Mouse (Mus musculus) embryonic facial prominence, embryonic 12.5 days (tissue): ENCODE results near the gene Cnnm4. TPM values are rescaled to one million over a fixed set of nuclear protein-coding genes. Genes with fewer than 3 reads are reported as not detected.
A peak's percentile ranks its signal among the peaks of the same experiment; 100 is the strongest.

Experiments
- ATAC-seq: fragments of 200-750 bp; cut with Nextera tagmentation; 2 replicates; pipeline ENCODE4 v1.8.0; 2017; ENCODE audit not compliant: insufficient number of reproducible peaks, insufficient read depth, low FRiP score, low TSS enrichment
- H3K27ac ChIP-seq: fragments of 300-500 bp; sonication (generic); 2 replicates; pipeline ENCODE4 v1.5.1; 2016; ENCODE audit warnings: mild to moderate bottlenecking
- H3K27me3 ChIP-seq: fragments of 300-500 bp; sonication (generic); 2 replicates; pipeline ENCODE4 v1.6.1; 2016; ENCODE audit warnings: mild to moderate bottlenecking, moderate library complexity
- H3K36me3 ChIP-seq: fragments of 300-500 bp; sonication (generic); 2 replicates; pipeline ENCODE4 v1.6.1; 2016; ENCODE audit warnings: mild to moderate bottlenecking
- H3K4me1 ChIP-seq: fragments of 300-500 bp; sonication (generic); 2 replicates; pipeline ENCODE4 v1.6.1; 2016
- H3K4me2 ChIP-seq: fragments of 300-500 bp; sonication (generic); replicated peaks from 2 replicates; pipeline ENCODE4 v1.6.1; 2016; ENCODE audit warnings: mild to moderate bottlenecking, moderate library complexity
- H3K4me3 ChIP-seq: fragments of 300-500 bp; sonication (generic); 2 replicates; pipeline ENCODE4 v1.5.1; 2016; ENCODE audit warnings: mild to moderate bottlenecking
- H3K9ac ChIP-seq: fragments of 300-500 bp; sonication (generic); 2 replicates; pipeline ENCODE4 v1.6.1; 2016; ENCODE audit warnings: mild to moderate bottlenecking, moderate library complexity
- H3K9me3 ChIP-seq: fragments of 300-500 bp; sonication (generic); 2 replicates; pipeline ENCODE4 v1.6.1; 2016; ENCODE audit warnings: mild to moderate bottlenecking, moderate library complexity
- WGBS: fragments of 180-500 bp; shearing (Covaris S2); methylation state at CpG from one replicate; pipeline ENCODE4 v1.1.7; 2016; 5-methylcytosine and 5-hydroxymethylcytosine counted together
- polyA plus RNA-seq: library from polyadenylated mRNA; unstranded; fragments of >200 nt; fragmentation: Nextera tagmentation; extraction: Ambion mirVana; gene quantifications from 2 replicates; pipeline ENCODE4 v1.2.1, GENCODE M21; 2016

The Cnnm4 gene
- 15.3 and 16.1 TPM in 2 replicates for polyA plus RNA-seq

GRCm38 (mm10) chr1:36471181-36472105 is at the start of gene Cnnm4:
Gene Cnnm4, plus strand, starts transcription at chr1:36471620.
- peak within 1 kb of the TSS; percentile 69 for H3K4me2 ChIP-seq
- H3K36me3 ChIP-seq, result no peaks in the 10 kb centered on the region
- peak within 1 kb of the TSS; percentile 66 for H3K9ac ChIP-seq
- WGBS, result under 1% methylated on average over 81 of the region's 98 CpGs
- H3K27ac ChIP-seq, result peak within 1 kb of the TSS; percentile 67; the same call in 1 of the 2 replicates
- H3K27me3 ChIP-seq, result no peaks in the 10 kb centered on the region
- ATAC-seq, result peak; percentile 86
- H3K9me3 ChIP-seq, result no peaks in the 10 kb centered on the region
- H3K4me3 ChIP-seq, result peak within 1 kb of the TSS; percentile 63
- H3K4me1 ChIP-seq, result peaks cover 46% of the 10 kb centered on the region

- Histone ChIP-seq H3K9ac (no peak overlapping the region), H3K9me3 (no peaks in the 10 kb centered on the region), H3K4me2 (no peak overlapping the region), H3K4me1 (no peaks in the 10 kb centered on the region), H3K36me3 (peaks cover 63% of the 10 kb centered on the region), H3K4me3 (no peak overlapping the region), H3K27ac (no peak overlapping the region), H3K27me3 (no peaks in the 10 kb centered on the region)
- ATAC-seq, result no peak
- 95% methylated on average over 2 of the region's 2 CpGs for WGBS
These were observed 41.9 kb upstream of the Cnnm4 start for GRCm38 (mm10) chr1:36429511-36429910.

- Histone ChIP-seq H3K4me2 (no peak overlapping the region), H3K9me3 (no peaks in the 10 kb centered on the region), H3K36me3 (peaks cover 63% of the 10 kb centered on the region), H3K27me3 (no peaks in the 10 kb centered on the region), H3K4me1 (no peaks in the 10 kb centered on the region), H3K9ac (no peak overlapping the region), H3K27ac (no peak overlapping the region), H3K4me3 (no peak overlapping the region)
- no peak for ATAC-seq
- WGBS, result 81% methylated on average over 4 of the region's 4 CpGs
These were observed 38.4 kb upstream of the Cnnm4 start for GRCm38 (mm10) chr1:36432999-36433398.

DNA sequence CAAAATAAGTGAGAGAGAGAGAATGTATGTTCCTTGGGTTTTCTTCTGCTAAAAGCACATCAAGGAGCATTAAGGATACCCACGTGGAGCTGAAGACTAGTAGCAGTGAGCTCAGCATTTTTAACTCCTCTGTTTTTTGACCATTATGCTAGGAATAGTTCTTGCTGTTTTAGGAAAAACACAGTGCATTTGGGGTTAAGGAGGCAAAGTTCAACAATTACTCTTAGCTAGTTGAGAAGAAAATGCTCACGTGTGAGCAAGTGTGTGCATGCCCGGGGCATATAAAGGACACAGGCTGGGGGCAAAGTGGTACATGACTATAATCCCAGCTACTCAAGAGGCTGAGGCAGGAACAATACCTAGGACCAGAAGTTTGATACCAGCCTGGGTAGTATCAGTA is 37.8 kb upstream of the Cnnm4 start:
- Histone ChIP-seq H3K9ac (no peak overlapping the region), H3K27me3 (no peaks in the 10 kb centered on the region), H3K27ac (no peak overlapping the region), H3K4me3 (no peak overlapping the region), H3K36me3 (peaks cover 63% of the 10 kb centered on the region), H3K4me2 (no peak overlapping the region), H3K9me3 (no peaks in the 10 kb centered on the region), H3K4me1 (no peaks in the 10 kb centered on the region)
- ATAC-seq, result no peak
- 91% methylated on average over 3 of the region's 3 CpGs for WGBS

- Histone ChIP-seq H3K9ac (no peak overlapping the region), H3K36me3 (peaks cover 68% of the 10 kb centered on the region)
- 62% methylated on average over 4 of the region's 4 CpGs for WGBS
These were observed 36.3 kb upstream of the Cnnm4 start for GRCm38 (mm10) chr1:36435071-36435470.

GRCm38 (mm10) chr1:36436515-36436914 is 34.9 kb upstream of the Cnnm4 start:
- no peak for ATAC-seq
- Histone ChIP-seq H3K36me3 (peaks cover 66% of the 10 kb centered on the region), H3K4me1 (no peaks in the 10 kb centered on the region), H3K27ac (no peak overlapping the region), H3K4me2 (no peak overlapping the region), H3K9ac (no peak overlapping the region), H3K4me3 (no peak overlapping the region), H3K9me3 (no peaks in the 10 kb centered on the region), H3K27me3 (no peaks in the 10 kb centered on the region)
- WGBS, result 93% methylated on average over 6 of the region's 6 CpGs

More at GRCm38 (mm10) chr1:36435071-36435470, 36.3 kb upstream of the Cnnm4 start:
- no peaks in the 10 kb centered on the region for H3K27me3 ChIP-seq
- no peaks in the 10 kb centered on the region for H3K9me3 ChIP-seq
- no peak for ATAC-seq
- H3K4me3 ChIP-seq, result no peak overlapping the region
- no peaks in the 10 kb centered on the region for H3K4me1 ChIP-seq
- H3K27ac ChIP-seq, result no peak overlapping the region
- H3K4me2 ChIP-seq, result no peak overlapping the region

GRCm38 (mm10) chr1:36437223-36437622 is 34.2 kb upstream of the Cnnm4 start:
- no peaks in the 10 kb centered on the region for H3K9me3 ChIP-seq
- H3K4me3 ChIP-seq, result no peak overlapping the region
- no peaks in the 10 kb centered on the region for H3K27me3 ChIP-seq
- no peak overlapping the region for H3K4me2 ChIP-seq
- peaks cover 62% of the 10 kb centered on the region for H3K36me3 ChIP-seq
- ATAC-seq, result no peak
- H3K27ac ChIP-seq, result no peak overlapping the region
- H3K9ac ChIP-seq, result no peak overlapping the region
- H3K4me1 ChIP-seq, result no peaks in the 10 kb centered on the region
- 94% methylated on average over 3 of the region's 3 CpGs for WGBS

DNA sequence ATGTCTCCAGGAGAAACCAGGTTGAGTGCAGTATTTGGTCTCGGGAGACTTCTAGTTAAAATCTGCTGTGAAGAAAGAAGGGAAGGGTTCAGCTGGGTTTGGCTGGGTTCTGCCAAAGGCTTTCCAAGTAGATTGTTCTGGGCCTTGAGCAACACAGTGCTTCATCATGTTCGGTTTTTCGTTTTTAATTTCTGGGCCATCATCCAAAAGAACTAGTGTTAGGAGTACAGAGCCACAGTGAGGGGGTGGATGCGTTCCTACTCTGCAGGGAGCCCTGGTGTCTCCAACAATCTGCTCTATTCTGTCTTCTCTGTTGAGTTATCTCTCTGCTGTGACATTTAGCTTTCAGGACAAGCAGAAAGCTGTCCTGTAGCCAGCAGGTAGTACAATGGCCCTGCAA is 30.3 kb upstream of the Cnnm4 start:
- peaks cover 4% of the 10 kb centered on the region for H3K4me1 ChIP-seq
- ATAC-seq, result no peak
- peaks cover 45% of the 10 kb centered on the region for H3K36me3 ChIP-seq
- H3K27ac ChIP-seq, result no peak overlapping the region
- WGBS, result 92% methylated on average over 4 of the region's 4 CpGs
- H3K4me2 ChIP-seq, result no peak overlapping the region
- H3K27me3 ChIP-seq, result no peaks in the 10 kb centered on the region
- no peaks in the 10 kb centered on the region for H3K9me3 ChIP-seq
- H3K9ac ChIP-seq, result no peak overlapping the region
- no peak overlapping the region for H3K4me3 ChIP-seq

GRCm38 (mm10) chr1:36444471-36445464 is 26.7 kb upstream of the Cnnm4 start, which contains the start of gene Lman2l:
Gene Lman2l, minus strand, starts transcription at chr1:36445271.
- peak within 1 kb of the TSS; percentile 77; the same call in 1 of the 2 replicates for H3K27ac ChIP-seq
- H3K9ac ChIP-seq, result peak within 1 kb of the TSS; percentile 72
- H3K4me3 ChIP-seq, result peak within 1 kb of the TSS; percentile 76
- peak; percentile 99 for ATAC-seq
- no peaks in the 10 kb centered on the region for H3K27me3 ChIP-seq
- peaks cover 8% of the 10 kb centered on the region for H3K36me3 ChIP-seq
- 1% methylated on average over 56 of the region's 57 CpGs for WGBS
- H3K9me3 ChIP-seq, result no peaks in the 10 kb centered on the region
- peak within 1 kb of the TSS; percentile 78 for H3K4me2 ChIP-seq
- H3K4me1 ChIP-seq, result peaks cover 4% of the 10 kb centered on the region

DNA sequence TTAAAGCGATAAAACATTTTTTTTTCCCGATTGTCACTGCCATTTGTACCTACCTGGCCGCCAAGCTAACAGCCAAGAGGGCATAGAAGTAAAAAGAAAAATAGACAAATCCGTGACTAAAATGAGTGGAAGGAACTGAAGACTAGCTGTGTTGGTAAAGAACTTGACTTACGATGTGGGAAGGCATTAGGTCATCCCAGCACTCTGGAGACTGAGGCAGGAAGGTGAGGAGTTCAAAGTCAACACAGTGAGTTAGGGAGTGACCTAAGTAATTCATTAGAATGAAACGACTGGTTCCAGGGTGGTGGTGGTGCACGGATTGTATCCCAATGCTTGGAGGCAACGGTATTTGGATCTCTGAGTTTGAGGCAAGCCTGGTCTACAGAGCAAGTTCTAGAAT is 25.9 kb upstream of the Cnnm4 start:
- Histone ChIP-seq H3K36me3 (peaks cover 8% of the 10 kb centered on the region), H3K4me3 (peak overlapping the region; percentile 76), H3K27me3 (no peaks in the 10 kb centered on the region), H3K9me3 (no peaks in the 10 kb centered on the region), H3K27ac (peak overlapping the region; percentile 41; the same call in 1 of the 2 replicates), H3K9ac (no peak overlapping the region), H3K4me1 (peaks cover 4% of the 10 kb centered on the region), H3K4me2 (peak overlapping the region; percentile 78; the same call in 1 of the 2 replicates)
- 42% methylated on average over 8 of the region's 8 CpGs for WGBS
- no peak for ATAC-seq

GRCm38 (mm10) chr1:36446106-36446824 is 25.2 kb upstream of the Cnnm4 start:
- 82% methylated on average over 5 of the region's 5 CpGs for whole genome bisulfite sequencing
- H3K4me3 ChIP-seq, result no peak overlapping the region
- H3K4me1 ChIP-seq, result peaks cover 4% of the 10 kb centered on the region
- no peak overlapping the region for H3K27ac ChIP-seq
- no peaks in the 10 kb centered on the region for H3K27me3 ChIP-seq
- ATAC-seq, result no peak
- no peak overlapping the region for H3K4me2 ChIP-seq
- H3K36me3 ChIP-seq, result peaks cover 7% of the 10 kb centered on the region
- H3K9me3 ChIP-seq, result no peaks in the 10 kb centered on the region
- no peak overlapping the region for H3K9ac ChIP-seq
